Mouse (Mus musculus) megakaryocyte, embryonic 14.5 days (primary cell): ENCODE results near the gene Llgl2. TPM values are rescaled to one million over a fixed set of nuclear protein-coding genes. Genes with fewer than 3 reads are reported as not detected.
A peak's percentile ranks its signal among the peaks of the same experiment; 100 is the strongest.

Source experiments
- H3K27me3 ChIP-seq: replicated peaks from 2 replicates; pipeline ENCODE3; 2012; ENCODE audit warnings: inconsistent platforms
- H3K36me3 ChIP-seq: replicated peaks from 2 replicates; pipeline ENCODE3; 2012; ENCODE audit warnings: low read length, inconsistent platforms, mixed read lengths
- H3K4me1 ChIP-seq: 2 replicates; pipeline ENCODE4 v1.6.1; 2012; ENCODE audit warnings: inconsistent platforms
- H3K4me3 ChIP-seq: replicated peaks from 2 replicates; pipeline ENCODE3; 2012; ENCODE audit warnings: moderate library complexity, mild to moderate bottlenecking, inconsistent platforms
- H3K9me3 ChIP-seq: 2 replicates; pipeline ENCODE4 v1.6.1; 2012; ENCODE audit warnings: inconsistent platforms
- FLI1 ChIP-seq: IDR thresholded peaks from 2 replicates; pipeline ENCODE4 v1.6.1; 2012; ENCODE audit warnings: low read length, inconsistent platforms, mixed read lengths
- GATA1 ChIP-seq: IDR thresholded peaks from 3 replicates; pipeline ENCODE4 v1.6.1; 2012; ENCODE audit warnings: mixed read lengths, low read length, inconsistent platforms, borderline replicate concordance
- polyA plus RNA-seq: library from polyadenylated mRNA; stranded (reverse); fragments of >175 nt; gene quantifications from 2 replicates; pipeline ENCODE4 v1.2.3, GENCODE M21; 2012; ENCODE audit warnings: low replicate concordance; ENCODE audit not compliant: insufficient read depth

Gene Llgl2
- polyA plus RNA-seq, 1 experiment = 12.4 TPM

GRCm38 (mm10) chr11:115859143-115859945 lies 35.5 kb downstream of the Llgl2 start:
- H3K4me3 ChIP-seq = peak overlapping the region; percentile 88
- TF ChIP-seq GATA1 = no peak
- TF ChIP-seq FLI1 = no peak
- H3K4me1 ChIP-seq = peaks cover 21% of the 10 kb centered on the region
- H3K27me3 ChIP-seq = peaks cover 86% of the 10 kb centered on the region
- peaks cover 9% of the 10 kb centered on the region for H3K9me3 ChIP-seq
- H3K36me3 ChIP-seq = no peaks in the 10 kb centered on the region

- Histone ChIP-seq H3K4me3 (no peak overlapping the region), H3K36me3 (no peaks in the 10 kb centered on the region), H3K27me3 (peaks cover 88% of the 10 kb centered on the region), H3K4me1 (peaks cover 21% of the 10 kb centered on the region), H3K9me3 (no peaks in the 10 kb centered on the region)
- TF ChIP-seq GATA1 (no peak), FLI1 (no peak)
Measured at GRCm38 (mm10) chr11:115863895-115864294, 40.0 kb downstream of the Llgl2 start.

GRCm38 (mm10) chr11:115869393-115869792 lies 45.5 kb downstream of the Llgl2 start:
- Histone ChIP-seq H3K4me3 (peak overlapping the region; percentile 31), H3K27me3 (peaks cover 90% of the 10 kb centered on the region), H3K36me3 (no peaks in the 10 kb centered on the region), H3K9me3 (no peaks in the 10 kb centered on the region), H3K4me1 (peaks cover 22% of the 10 kb centered on the region)
- TF ChIP-seq GATA1 (no peak), FLI1 (no peak)

- no peaks in the 10 kb centered on the region for H3K36me3 ChIP-seq
- peaks cover 89% of the 10 kb centered on the region for H3K27me3 ChIP-seq
- no peak overlapping the region for H3K4me3 ChIP-seq
- no peaks in the 10 kb centered on the region; the same call in 1 of the 2 replicates for H3K9me3 ChIP-seq
- no peak for TF ChIP-seq FLI1
- TF ChIP-seq GATA1 = no peak
- H3K4me1 ChIP-seq = peaks cover 25% of the 10 kb centered on the region
Measured at GRCm38 (mm10) chr11:115872437-115872836, 48.6 kb downstream of the Llgl2 start.

- Histone ChIP-seq H3K27me3 (peaks cover 90% of the 10 kb centered on the region), H3K36me3 (no peaks in the 10 kb centered on the region), H3K4me3 (no peak overlapping the region), H3K9me3 (no peaks in the 10 kb centered on the region; the same call in 1 of the 2 replicates), H3K4me1 (peaks cover 22% of the 10 kb centered on the region)
- TF ChIP-seq GATA1 (no peak), FLI1 (no peak)
Measured at GRCm38 (mm10) chr11:115875935-115876334, 52.1 kb downstream of the Llgl2 start.

- H3K4me3 ChIP-seq = no peak overlapping the region
Measured at GRCm38 (mm10) chr11:115876438-115876837, 52.6 kb downstream of the Llgl2 start.

GRCm38 (mm10) chr11:115877174-115877755 lies 53.4 kb downstream of the Llgl2 start:
- Histone ChIP-seq H3K36me3 (no peaks in the 10 kb centered on the region), H3K4me3 (peak overlapping the region; percentile 38), H3K27me3 (peaks cover 90% of the 10 kb centered on the region), H3K9me3 (no peaks in the 10 kb centered on the region; the same call in 1 of the 2 replicates), H3K4me1 (peaks cover 22% of the 10 kb centered on the region)
- no peak for TF ChIP-seq FLI1

More at GRCm38 (mm10) chr11:115876438-115876837, 52.6 kb downstream of the Llgl2 start:
- TF ChIP-seq GATA1 (no peak), FLI1 (no peak)
- no peaks in the 10 kb centered on the region; the same call in 1 of the 2 replicates for H3K9me3 ChIP-seq
- peaks cover 22% of the 10 kb centered on the region for H3K4me1 ChIP-seq
- H3K36me3 ChIP-seq = no peaks in the 10 kb centered on the region
- peaks cover 90% of the 10 kb centered on the region for H3K27me3 ChIP-seq

- Histone ChIP-seq H3K4me1 (peaks cover 19% of the 10 kb centered on the region), H3K4me3 (no peak overlapping the region), H3K36me3 (no peaks in the 10 kb centered on the region), H3K27me3 (peaks cover 89% of the 10 kb centered on the region), H3K9me3 (no peaks in the 10 kb centered on the region; the same call in 1 of the 2 replicates)
- TF ChIP-seq GATA1 (no peak), FLI1 (no peak)
Measured at GRCm38 (mm10) chr11:115878071-115878470, 54.2 kb downstream of the Llgl2 start.

- Histone ChIP-seq H3K9me3 (no peaks in the 10 kb centered on the region; the same call in 1 of the 2 replicates), H3K4me3 (no peak overlapping the region), H3K4me1 (peaks cover 19% of the 10 kb centered on the region), H3K27me3 (peaks cover 89% of the 10 kb centered on the region), H3K36me3 (no peaks in the 10 kb centered on the region)
- no peak for TF ChIP-seq FLI1
- no peak for TF ChIP-seq GATA1
Measured at GRCm38 (mm10) chr11:115881002-115881401, 57.2 kb downstream of the Llgl2 start.

GRCm38 (mm10) chr11:115883251-115883650 lies 59.4 kb downstream of the Llgl2 start:
- TF ChIP-seq GATA1 (no peak), FLI1 (no peak)
- H3K27me3 ChIP-seq = peaks cover 88% of the 10 kb centered on the region
- H3K9me3 ChIP-seq = no peaks in the 10 kb centered on the region
- peaks cover 12% of the 10 kb centered on the region for H3K4me1 ChIP-seq
- no peak overlapping the region for H3K4me3 ChIP-seq
- H3K36me3 ChIP-seq = no peaks in the 10 kb centered on the region
